Mouse (Mus musculus) layer of hippocampus, postnatal 25 days (tissue): Measurements from ENCODE around the gene Kdm4d. TPM values are rescaled to one million over a fixed set of nuclear protein-coding genes. Genes with fewer than 3 reads are reported as not detected.
A peak's percentile ranks its signal among the peaks of the same experiment; 100 is the strongest.
"Not testable (repeated sequence)": the region's sequence is repeated elsewhere in the genome, so short reads cannot be mapped to it uniquely, and the experiment has no call there.

Experiments used
- DNase-seq, 2 experiments: peaks; one replicate each; pipeline ENCODE4 v3.0.0; 2022; ENCODE audit warnings: mixed read lengths in 2 of 2, low spot score in 1 of 2; ENCODE audit errors: extremely low spot score in 1 of 2
- total RNA-seq, 2 experiments: library from RNA; stranded (reverse); gene quantifications; 2 replicates each; pipeline ENCODE4 v1.2.3; 2021

The Kdm4d gene
- total RNA-seq, 2 experiments from 2014 or later = 1.2 to 1.8 TPM

DNA sequence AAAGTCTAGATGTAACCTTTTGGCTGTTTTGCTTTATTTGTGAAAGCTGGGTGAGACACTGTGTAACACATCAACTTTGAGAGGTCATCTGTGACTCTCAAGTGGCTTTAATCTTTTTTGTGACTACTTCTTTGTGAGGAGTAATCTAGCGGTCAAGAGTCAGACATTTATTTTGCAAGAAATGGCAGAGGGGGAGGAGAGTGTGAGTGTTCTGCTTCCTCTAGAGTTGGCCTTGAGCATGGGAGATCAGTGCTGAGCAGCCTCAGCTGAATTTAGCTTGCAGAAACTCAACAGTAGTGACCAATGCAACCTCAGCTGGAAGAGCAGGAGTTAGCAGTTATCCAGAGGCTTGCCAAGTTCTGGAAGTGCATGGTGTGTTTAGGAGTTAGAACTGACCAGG, 37.7 kb downstream of the Kdm4d start:
- DNase-seq = not testable (repeated sequence)

DNA sequence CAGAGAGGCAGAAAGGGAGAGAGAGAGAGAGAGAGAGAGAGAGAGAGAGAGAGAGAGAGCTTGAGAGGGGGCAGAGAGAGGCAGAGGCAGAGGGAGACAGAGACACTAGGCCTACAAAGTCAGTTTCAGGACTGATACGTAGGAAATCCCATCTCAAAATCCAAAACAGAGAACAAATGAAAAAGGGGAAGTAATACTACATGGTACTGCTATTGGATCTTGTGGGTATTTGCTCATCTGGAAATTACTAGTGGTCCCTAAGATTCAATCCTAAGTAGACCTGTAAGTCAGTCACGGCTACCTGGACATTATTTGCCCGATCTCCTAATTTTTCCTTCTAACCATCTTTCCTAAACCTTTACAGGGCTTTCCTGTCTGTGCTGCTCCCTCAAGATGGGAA, 44.0 kb downstream of the Kdm4d start:
- no peak for DNase-seq

DNA sequence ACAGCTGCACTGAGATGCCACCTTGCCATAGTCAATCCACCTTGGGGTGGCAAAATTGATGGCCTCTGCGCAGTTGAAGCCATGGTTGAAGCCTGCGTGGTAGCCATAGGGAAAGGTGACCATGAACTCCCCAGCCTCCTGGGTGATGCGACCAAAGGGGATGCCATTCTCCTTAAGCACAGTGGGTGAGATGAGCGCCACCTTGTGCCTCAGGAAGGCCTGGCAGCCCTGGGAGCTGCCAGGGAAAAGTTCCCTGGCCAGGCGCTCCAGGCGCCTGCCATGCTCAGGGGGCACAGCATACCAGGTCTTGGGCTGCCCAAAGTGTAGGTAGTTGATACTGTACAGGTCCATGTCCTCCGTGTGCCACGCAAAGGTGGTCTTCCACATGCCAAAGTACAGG, 49.2 kb downstream of the Kdm4d start:
- DNase-seq = peak in 1 of 2 experiments; percentile 6

DNA sequence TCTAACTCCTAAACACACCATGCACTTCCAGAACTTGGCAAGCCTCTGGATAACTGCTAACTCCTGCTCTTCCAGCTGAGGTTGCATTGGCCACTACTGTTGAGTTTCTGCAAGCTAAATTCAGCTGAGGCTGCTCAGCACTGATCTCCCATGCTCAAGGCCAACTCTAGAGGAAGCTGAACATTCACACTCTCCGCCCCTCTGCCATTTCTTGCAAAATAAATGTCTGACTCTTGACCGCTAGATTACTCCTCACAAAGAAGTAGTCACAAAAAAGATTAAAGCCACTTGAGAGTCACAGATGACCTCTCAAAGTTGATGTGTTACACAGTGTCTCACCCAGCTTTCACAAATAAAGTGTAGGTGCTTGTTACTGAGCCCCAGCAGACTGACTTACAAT, 53.2 kb downstream of the Kdm4d start:
- not testable (repeated sequence) for DNase-seq

DNA sequence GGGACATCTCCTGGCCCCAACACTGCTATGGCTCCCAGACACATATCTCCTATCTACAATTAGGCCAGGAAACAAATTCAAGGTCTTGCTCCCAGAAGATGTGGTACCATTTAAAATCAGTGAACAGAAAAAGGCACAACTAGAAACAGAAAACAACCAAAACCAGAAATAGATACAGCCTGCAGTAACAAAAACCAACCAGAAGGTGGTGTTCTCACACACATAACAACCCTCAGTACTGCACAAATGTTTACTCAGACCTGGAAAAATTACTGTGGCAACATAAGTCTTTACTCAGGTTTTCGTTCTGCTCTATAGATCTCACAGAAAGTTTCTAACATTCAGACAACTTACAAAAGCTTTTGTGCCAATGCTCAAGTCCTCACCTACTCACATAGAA, 59.9 kb downstream of the Kdm4d start:
- DNase-seq = no peak

DNA sequence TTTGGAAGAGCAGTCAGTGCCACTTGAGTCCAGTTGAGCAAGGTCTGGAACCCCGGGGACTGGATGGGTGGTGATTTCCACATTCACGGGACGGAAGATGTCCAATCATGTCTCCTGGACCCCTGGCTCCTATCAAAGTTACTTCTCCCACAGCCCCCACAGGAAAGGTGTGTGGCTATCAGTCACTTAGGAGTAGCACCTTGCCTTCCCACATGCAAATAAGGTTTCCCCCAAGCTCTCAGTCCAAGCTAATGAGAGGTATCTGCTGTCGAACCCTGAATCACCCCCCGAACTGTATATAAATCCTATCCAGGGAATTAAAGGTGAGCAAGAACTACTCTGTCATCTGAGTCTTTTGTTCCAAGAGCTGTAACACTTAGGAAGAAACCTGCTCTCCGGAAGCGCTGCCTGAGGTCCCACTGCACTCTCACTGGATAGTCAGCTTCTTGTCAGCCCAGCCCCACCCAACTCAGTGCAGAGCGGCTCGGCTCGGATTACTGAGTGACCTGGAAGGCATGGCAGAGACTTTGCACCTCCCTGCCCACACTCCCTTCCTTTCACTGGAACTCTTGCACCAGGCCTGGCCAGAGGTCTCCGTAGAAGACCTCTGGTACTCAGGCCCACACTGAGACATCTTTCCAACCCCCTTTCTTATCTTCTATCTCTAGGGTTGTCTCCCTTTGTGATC, 66.9 kb downstream of the Kdm4d start:
- no peak for DNase-seq

Other genes starting within 250 kb of the Kdm4d start
- 10 to 100 TPM; 65.0 to 67.5 TPM for gene Sesn3, start 225.4 kb downstream of the Kdm4d start, total RNA-seq
- gene Endod1, start 119.0 kb downstream of the Kdm4d start, total RNA-seq = 10 to 100 TPM; 62.7 to 74.4 TPM
- gene Cwc15, start 135 bp upstream of the Kdm4d start, total RNA-seq = 10 to 100 TPM; 80.3 to 85.7 TPM
- gene Amotl1, start 144.6 kb upstream of the Kdm4d start, total RNA-seq = 10 to 100 TPM; 14.1 to 14.9 TPM
- not detected for gene Piwil4, start 240.3 kb upstream of the Kdm4d start, total RNA-seq